Mouse (Mus musculus): Measurements from ENCODE around the gene Slit1.

- TF ChIP-seq CTCF (IDR thresholded peaks at IDR 0.05; ENCODE audit: control insufficient read depth, insufficient read depth, low read length) = no peak
- no peak for TF ChIP-seq POLR2A (IDR thresholded peaks at IDR 0.05; ENCODE audit: borderline replicate concordance, control insufficient read depth, low read depth, low read length)
Measured at GRCm38 (mm10) chr19:41677575-41677974, 65.9 kb downstream of the Slit1 start.

Measured in bone marrow, adult 2 months (tissue).